Mouse (Mus musculus): ENCODE measurements around the gene Tspan10.

GRCm38 (mm10) chr11:120418592-120418991 is 23.9 kb upstream of the Tspan10 start:
- TF ChIP-seq CTCF (IDR thresholded peaks at IDR 0.05) (no peak), EP300 (IDR thresholded peaks at IDR 0.05) (no peak)
